Comparison of ENCODE assay signal across 24 mouse cellular contexts in the genomic region with DNA sequence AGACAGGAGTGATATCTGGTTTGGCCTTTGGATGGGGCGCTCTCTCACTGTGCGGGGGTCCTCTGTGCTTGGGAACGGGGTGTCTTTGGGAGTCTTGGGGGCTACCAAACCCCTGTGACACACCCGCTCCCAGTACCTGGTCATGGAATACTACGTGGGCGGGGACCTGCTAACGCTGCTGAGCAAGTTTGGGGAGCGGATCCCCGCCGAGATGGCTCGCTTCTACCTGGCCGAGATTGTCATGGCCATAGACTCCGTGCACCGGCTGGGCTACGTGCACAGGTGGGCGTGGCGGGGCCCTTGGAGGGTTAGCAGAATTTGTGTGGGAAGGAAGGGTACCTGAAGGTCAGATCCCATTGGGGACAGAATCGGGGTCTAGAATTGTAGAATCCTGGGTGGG. TPM values are rescaled to one million over a fixed set of nuclear protein-coding genes. Genes with fewer than 3 reads are reported as not detected.
A peak's percentile ranks its signal among the peaks of the same experiment; 100 is the strongest.
DNase-seq lines count a peak whose midpoint lies in the region; ATAC-seq and TF ChIP-seq lines count a peak whose summit lies in the region.
"Had no signal": no experiment of that assay in that cellular context is flagged by ENCODE, and none has a peak within 500 bp of the region (broad histone marks: within the 10 kb centered on the region; RNA-seq: fewer than 3 reads in every experiment).

No protein-coding gene starts in this region.

- peaks cover 67% of the 10 kb centered on the region for H3K36me3 ChIP-seq in heart, embryonic 12.5 days
- H3K36me3 ChIP-seq in CH12.LX (replicated peaks in 1 of 2; ENCODE audit: control insufficient read depth in 1 of 2, insufficient read depth in 1 of 2, low read length in 1 of 2) (no peaks in the 10 kb centered on the region), myocyte (ENCODE audit: control insufficient read depth, insufficient read depth) (peaks cover 18% of the 10 kb centered on the region)
- peaks cover 12% of the 10 kb centered on the region for H3K36me3 ChIP-seq in intestine, postnatal 0 days (ENCODE audit: control insufficient read depth, insufficient read depth)
- peaks cover 87% of the 10 kb centered on the region for H3K36me3 ChIP-seq in embryonic facial prominence, embryonic 10.5 days (replicated peaks)

- no peak overlapping the region for H3K27ac ChIP-seq in heart, embryonic 12.5 days (ENCODE audit: poor library complexity, severe bottlenecking)
- no peak overlapping the region for H3K27ac ChIP-seq in CH12.LX (ENCODE audit: insufficient read depth, low read depth)
- H3K27ac ChIP-seq in intestine, postnatal 0 days (ENCODE audit: low read depth, low read length) = no peak overlapping the region
- H3K27ac ChIP-seq in embryonic facial prominence, embryonic 10.5 days (replicated peaks) = no peak overlapping the region
- H3K27ac ChIP-seq: embryonic facial prominence, embryonic 15.5 days; forebrain, embryonic 15.5 days; hindbrain, embryonic 14.5 days; limb, embryonic 13.5 days; neural tube, embryonic 13.5 days had no signal

- no peak for TF ChIP-seq EP300 in CH12.LX (IDR thresholded peaks at IDR 0.05; ENCODE audit: low read length)

- no peak for TF ChIP-seq RAD21 in CH12.LX (IDR thresholded peaks at IDR 0.05; ENCODE audit: low read depth, low read length)

- intact Hi-C loops in heart, postnatal 14 days (cut with DNase I) = no loop called here

- H3K4me3 ChIP-seq in heart, embryonic 12.5 days = no peak overlapping the region
- H3K4me3 ChIP-seq in CH12.LX (replicated peaks in 1 of 3; ENCODE audit: low read depth in 2 of 3, low read length in 2 of 3, poor library complexity in 1 of 3) = no peak overlapping the region
- H3K4me3 ChIP-seq in intestine, postnatal 0 days (ENCODE audit: low read depth, low read length) = no peak overlapping the region
- peak overlapping the region; percentile 74 for H3K4me3 ChIP-seq in myocyte
- no peak overlapping the region for H3K4me3 ChIP-seq in embryonic facial prominence, embryonic 10.5 days
- H3K4me3 ChIP-seq: forebrain, embryonic 15.5 days; neural tube, embryonic 13.5 days had no signal

- no peak for ATAC-seq in heart, embryonic 12.5 days (ENCODE audit: insufficient number of reproducible peaks, low FRiP score)
- ATAC-seq in intestine, postnatal 0 days = no peak
- ATAC-seq: forebrain, embryonic 15.5 days had no signal

- H3ac ChIP-seq in myocyte (ENCODE audit: control insufficient read depth, insufficient read length) = no peak overlapping the region

- TF ChIP-seq POLR2A in CH12.LX (IDR thresholded peaks at IDR 0.05; ENCODE audit: low read depth, low read length) (no peak), myocyte (IDR thresholded peaks at IDR 0.05; ENCODE audit: insufficient read length, low read depth) (no peak)

- no peaks in the 10 kb centered on the region for H3K9me3 ChIP-seq in heart, embryonic 12.5 days (replicated peaks)
- H3K9me3 ChIP-seq in CH12.LX (replicated peaks; ENCODE audit: low read length) = no peaks in the 10 kb centered on the region
- no peaks in the 10 kb centered on the region for H3K9me3 ChIP-seq in intestine, postnatal 0 days (ENCODE audit: control insufficient read depth)
- no peaks in the 10 kb centered on the region for H3K9me3 ChIP-seq in embryonic facial prominence, embryonic 10.5 days
- H3K9me3 ChIP-seq: embryonic facial prominence, embryonic 15.5 days; forebrain, embryonic 15.5 days; limb, embryonic 13.5 days; neural tube, embryonic 13.5 days had no signal

- 0 out of 2 replicates have a peak overlapping the region, but pooled peaks have one; percentile 53 for H3K4me2 ChIP-seq in heart, embryonic 12.5 days
- H3K4me2 ChIP-seq in CH12.LX (ENCODE audit: insufficient read depth, low read depth, poor library complexity, severe bottlenecking) = peak overlapping the region; percentile 79
- 0 out of 2 replicates have a peak overlapping the region, but pooled peaks have one; percentile 49 for H3K4me2 ChIP-seq in intestine, postnatal 0 days (replicated peaks; ENCODE audit: low read depth)
- no peak overlapping the region for H3K4me2 ChIP-seq in myocyte (ENCODE audit: low read depth)
- H3K4me2 ChIP-seq: forebrain, embryonic 15.5 days; hindbrain, embryonic 14.5 days; midbrain, embryonic 11.5 days had no signal

- WGBS in heart, embryonic 12.5 days = 65% methylated on average over 18 of the region's 18 CpGs
- WGBS in intestine, postnatal 0 days = 66% methylated on average over 18 of the region's 18 CpGs
- WGBS in embryonic facial prominence, embryonic 10.5 days = 58% methylated on average over 18 of the region's 18 CpGs

- H3K79me2 ChIP-seq in CH12.LX (replicated peaks; ENCODE audit: control insufficient read depth, extremely low read depth, insufficient read depth, poor library complexity, severe bottlenecking) = no peaks in the 10 kb centered on the region
- peaks cover 1% of the 10 kb centered on the region for H3K79me2 ChIP-seq in myocyte (ENCODE audit: control insufficient read depth, insufficient read depth)

- dilution Hi-C loops in CH12.LX (cut with MboI; ENCODE audit: extremely low pct_ligation_motif_present, extremely low pct_unique_long_range_greater_than_20kb, low sequenced_read_pairs) = no loop called here

- DNase-seq in heart, postnatal 14 days = no peak
- DNase-seq in CH12.LX (ENCODE audit: extremely low read depth) = no peak
- no peak for DNase-seq in testis, postnatal 14 days (ENCODE audit: low spot score)
- no peak for DNase-seq in embryonic facial prominence, embryonic 10.5 days (ENCODE audit: low spot score)
- DNase-seq: cerebellum, adult 9-10 months; gastrocnemius, postnatal 36 days; kidney, adult 9 months; right cerebral cortex, postnatal 4 days; thymus, adult 2 months had no signal

- no peaks in the 10 kb centered on the region; the same call in 1 of the 2 replicates for H3K27me3 ChIP-seq in heart, embryonic 12.5 days (replicated peaks)
- peaks cover 85% of the 10 kb centered on the region for H3K27me3 ChIP-seq in CH12.LX (replicated peaks)
- no peaks in the 10 kb centered on the region for H3K27me3 ChIP-seq in intestine, postnatal 0 days (replicated peaks; ENCODE audit: control insufficient read depth, insufficient read depth, low read length)
- no peaks in the 10 kb centered on the region for H3K27me3 ChIP-seq in myocyte (ENCODE audit: control insufficient read depth, insufficient read depth, insufficient read length)
- H3K27me3 ChIP-seq in embryonic facial prominence, embryonic 10.5 days (replicated peaks; ENCODE audit: low read depth, poor library complexity, severe bottlenecking) = peaks cover 32% of the 10 kb centered on the region
- H3K27me3 ChIP-seq: embryonic facial prominence, embryonic 15.5 days; forebrain, embryonic 15.5 days had no signal

- in situ Hi-C loops in CH12.LX (cut with MboI; ENCODE audit: low pct_ligation_motif_present, low pct_unique_long_range_greater_than_20kb, low sequenced_read_pairs) = no loop called here

- no peak for TF ChIP-seq CTCF in CH12.LX (conservative IDR thresholded peaks at IDR 0.05 in 1 of 2, IDR thresholded peaks at IDR 0.05 in 1 of 2; ENCODE audit: low read depth in 2 of 2, low read length in 2 of 2)
- TF ChIP-seq CTCF in intestine, postnatal 0 days (IDR thresholded peaks at IDR 0.05; ENCODE audit: low read depth) = no peak

- H3K9ac ChIP-seq in heart, embryonic 12.5 days = no peak overlapping the region
- no peak overlapping the region for H3K9ac ChIP-seq in CH12.LX (ENCODE audit: insufficient read depth, low read depth)
- no peak overlapping the region for H3K9ac ChIP-seq in intestine, postnatal 0 days (ENCODE audit: low read depth, low read length)
- H3K9ac ChIP-seq: embryonic facial prominence, embryonic 15.5 days; forebrain, embryonic 15.5 days; hindbrain, embryonic 14.5 days; limb, embryonic 13.5 days; neural tube, embryonic 13.5 days had no signal

- H3K4me1 ChIP-seq in heart, embryonic 12.5 days (replicated peaks) = peaks cover 61% of the 10 kb centered on the region
- peaks cover 20 to 49% of the 10 kb centered on the region in 2 experiments for H3K4me1 ChIP-seq in CH12.LX (ENCODE audit: control insufficient read depth in 1 of 2, insufficient read depth in 2 of 2)
- no peaks in the 10 kb centered on the region for H3K4me1 ChIP-seq in intestine, postnatal 0 days (replicated peaks; ENCODE audit: control insufficient read depth, insufficient read depth, low read length)
- H3K4me1 ChIP-seq in embryonic facial prominence, embryonic 10.5 days = peaks cover 58% of the 10 kb centered on the region
- H3K4me1 ChIP-seq: forebrain, embryonic 15.5 days had no signal

RNA-seq across cellular contexts. Expression of a gene that starts 3.1 kb away (rescaled TPM):
- polyA plus RNA-seq in heart, embryonic 12.5 days (2016; fragmentation: Nextera tagmentation; extraction: Ambion mirVana) = 16.4 and 17.2 TPM in 2 replicates
- total RNA-seq in heart, postnatal 14 days (2021) = 100 to 1,000 TPM; 473 to 516 TPM
- 0.17 and 0.30 TPM in 2 replicates for total RNA-seq in CH12.LX (2012; rRNA removed)
- total RNA-seq in CH12.LX (2014; rRNA removed) = 0.36 TPM in 1 of 2 replicates, not detected in the other
- 0.27 and 0.56 TPM in 2 replicates for polyA plus RNA-seq in CH12.LX (2012; ENCODE audit: insufficient read length, low read depth)
- 50.8 and 60.4 TPM in 2 replicates for polyA plus RNA-seq in intestine, postnatal 0 days (2015; fragmentation: Nextera tagmentation; extraction: Ambion mirVana)
- polyA plus RNA-seq in myocyte (2012; fragmentation: generic; extraction: Trizol) = 294 TPM
- polyA plus RNA-seq in embryonic facial prominence, embryonic 10.5 days (2016; fragmentation: Nextera tagmentation; extraction: Ambion mirVana) = 7.0 and 9.1 TPM in 2 replicates
- polyA plus RNA-seq: inflammation-experienced regulatory T-cells, adult 6 months had no signal

RNA-seq across cellular contexts. Expression of a gene that starts 7.6 kb away (rescaled TPM):
- polyA plus RNA-seq in heart, embryonic 12.5 days (2016; fragmentation: Nextera tagmentation; extraction: Ambion mirVana) = 7.1 and 7.2 TPM in 2 replicates
- 1 to 10 TPM; 9.0 to 9.1 TPM for total RNA-seq in heart, postnatal 14 days (2021)
- total RNA-seq in CH12.LX (2012; rRNA removed) = 1.3 and 1.8 TPM in 2 replicates
- 0.16 TPM in 2 replicates for total RNA-seq in CH12.LX (2014; rRNA removed)
- polyA plus RNA-seq in CH12.LX (2012; ENCODE audit: insufficient read length, low read depth) = 0.25 and 0.33 TPM in 2 replicates
- polyA plus RNA-seq in intestine, postnatal 0 days (2015; fragmentation: Nextera tagmentation; extraction: Ambion mirVana) = 4.6 and 5.1 TPM in 2 replicates
- polyA plus RNA-seq in myocyte (2012; fragmentation: generic; extraction: Trizol) = 1.6 TPM
- 6.3 and 7.6 TPM in 2 replicates for polyA plus RNA-seq in embryonic facial prominence, embryonic 10.5 days (2016; fragmentation: Nextera tagmentation; extraction: Ambion mirVana)

RNA-seq across cellular contexts. Expression of a gene that starts 10.7 kb away (rescaled TPM):
- 15.4 and 15.5 TPM in 2 replicates for polyA plus RNA-seq in heart, embryonic 12.5 days (2016; fragmentation: Nextera tagmentation; extraction: Ambion mirVana)
- total RNA-seq in heart, postnatal 14 days (2021) = 10 to 100 TPM; 42.1 to 45.1 TPM
- not detected in 2 replicates for total RNA-seq in CH12.LX (2012; rRNA removed)
- not detected in 2 replicates for total RNA-seq in CH12.LX (2014; rRNA removed)
- polyA plus RNA-seq in CH12.LX (2012; ENCODE audit: insufficient read length, low read depth) = not detected in 2 replicates
- 4.7 and 5.4 TPM in 2 replicates for polyA plus RNA-seq in intestine, postnatal 0 days (2015; fragmentation: Nextera tagmentation; extraction: Ambion mirVana)
- polyA plus RNA-seq in myocyte (2012; fragmentation: generic; extraction: Trizol) = 83.7 TPM
- polyA plus RNA-seq in embryonic facial prominence, embryonic 10.5 days (2016; fragmentation: Nextera tagmentation; extraction: Ambion mirVana) = 16.8 and 18.0 TPM in 2 replicates

RNA-seq across cellular contexts. Expression of a gene that starts 31.4 kb away (rescaled TPM):
- polyA plus RNA-seq in heart, embryonic 12.5 days (2016; fragmentation: Nextera tagmentation; extraction: Ambion mirVana) = 2.2 TPM in 2 replicates
- total RNA-seq in heart, postnatal 14 days (2021) = under 1 TPM in 1 of 2 experiments, not detected in 1; 0.12 TPM
- total RNA-seq in CH12.LX (2012; rRNA removed) (0.08 TPM in 1 of 2 replicates, not detected in the other), CH12.LX (2014; rRNA removed) (not detected in 2 replicates)
- polyA plus RNA-seq in CH12.LX (2012; ENCODE audit: insufficient read length, low read depth) (not detected in 2 replicates), myocyte (2012; fragmentation: generic; extraction: Trizol) (not detected)
- 0.38 and 0.39 TPM in 2 replicates for polyA plus RNA-seq in intestine, postnatal 0 days (2015; fragmentation: Nextera tagmentation; extraction: Ambion mirVana)
- polyA plus RNA-seq in embryonic facial prominence, embryonic 10.5 days (2016; fragmentation: Nextera tagmentation; extraction: Ambion mirVana) = 0.99 and 1.9 TPM in 2 replicates
- total RNA-seq: gastrocnemius, postnatal 36 days; heart, postnatal 25 days had no signal

RNA-seq across cellular contexts. Expression of a gene that starts 32.3 kb away (rescaled TPM):
- polyA plus RNA-seq in heart, embryonic 12.5 days (2016; fragmentation: Nextera tagmentation; extraction: Ambion mirVana) = not detected in 2 replicates
- not detected for total RNA-seq in heart, postnatal 14 days (2021)
- total RNA-seq in CH12.LX (2012; rRNA removed) (0.17 and 0.25 TPM in 2 replicates), CH12.LX (2014; rRNA removed) (not detected in 2 replicates)
- polyA plus RNA-seq in CH12.LX (2012; ENCODE audit: insufficient read length, low read depth) (not detected in 2 replicates), myocyte (2012; fragmentation: generic; extraction: Trizol) (0.04 TPM)
- polyA plus RNA-seq in intestine, postnatal 0 days (2015; fragmentation: Nextera tagmentation; extraction: Ambion mirVana) = not detected in 2 replicates
- not detected in 2 replicates for polyA plus RNA-seq in embryonic facial prominence, embryonic 10.5 days (2016; fragmentation: Nextera tagmentation; extraction: Ambion mirVana)
- total RNA-seq: adrenal gland, postnatal 25 days; gastrocnemius, postnatal 36 days; heart, postnatal 25 days; megakaryocyte progenitor cell, adult 5-6 weeks had no signal
- polyA plus RNA-seq: embryonic facial prominence, embryonic 15.5 days; forebrain, embryonic 15.5 days; heart, embryonic 11.5 days; inflammation-experienced regulatory T-cells, adult 6 months; limb, embryonic 13.5 days; midbrain, embryonic 11.5 days; neural tube, embryonic 13.5 days; stomach, embryonic 14.5 days had no signal
